Mouse (Mus musculus): Measurements from ENCODE around the gene Zc3h7b. TPM values are rescaled to one million over a fixed set of nuclear protein-coding genes. Genes with fewer than 3 reads are reported as not detected.
"Not testable (repeated sequence)": the region's sequence is repeated elsewhere in the genome, so short reads cannot be mapped to it uniquely, and the experiment has no call there.

Zc3h7b gene
- polyA plus RNA-seq, 1 experiment from 2014 or later: 42.0 TPM

DNA sequence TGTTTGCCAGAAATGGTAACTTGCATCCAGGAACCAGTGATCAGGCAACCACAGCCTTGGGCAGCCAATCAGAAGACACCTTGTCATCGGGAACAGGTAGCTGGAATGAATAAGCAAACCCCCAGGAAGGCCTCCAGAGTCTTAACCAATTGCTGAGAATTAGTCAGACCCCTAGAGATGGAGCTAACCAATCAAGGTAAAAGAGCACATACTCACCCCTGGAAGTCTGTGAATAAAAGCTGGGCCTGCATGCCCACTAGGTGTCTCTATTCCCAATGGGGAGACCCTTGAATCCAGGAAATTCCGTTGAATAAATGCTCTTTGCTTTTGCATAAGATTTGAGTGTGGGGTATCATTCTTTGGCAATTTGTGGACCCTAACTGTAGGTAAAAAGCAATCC is 4.9 kb upstream of the Zc3h7b start:
- no peak overlapping the region for H3K27ac ChIP-seq
- H3K9me3 ChIP-seq: no peaks in the 10 kb centered on the region
- H3K4me1 ChIP-seq (replicated peaks): peaks cover 7% of the 10 kb centered on the region
- no peak overlapping the region for H3K9ac ChIP-seq (replicated peaks)
- no peak for ATAC-seq (ENCODE audit: insufficient number of reproducible peaks, insufficient read depth, low FRiP score, low TSS enrichment, low read depth)
- H3K4me3 ChIP-seq (replicated peaks): no peak overlapping the region
- no peak overlapping the region for H3K4me2 ChIP-seq
- no peaks in the 10 kb centered on the region for H3K36me3 ChIP-seq
- WGBS: 17% methylated on average over 2 of the region's 2 CpGs
- H3K27me3 ChIP-seq: no peaks in the 10 kb centered on the region

GRCm38 (mm10) chr15:81742368-81742767 is 2.5 kb upstream of the Zc3h7b start:
- ATAC-seq (ENCODE audit: insufficient number of reproducible peaks, insufficient read depth, low FRiP score, low TSS enrichment, low read depth); H3K36me3 ChIP-seq; H3K4me3 ChIP-seq (replicated peaks); H3K9me3 ChIP-seq; H3K27ac ChIP-seq; H3K27me3 ChIP-seq; H3K4me2 ChIP-seq; H3K9ac ChIP-seq (replicated peaks): not testable (repeated sequence)
- H3K4me1 ChIP-seq (replicated peaks): peaks cover 16% of the 10 kb centered on the region
- 40% methylated on average over 2 of the region's 2 CpGs for WGBS

GRCm38 (mm10) chr15:81745601-81746114 is 801 bp downstream of the Zc3h7b start:
- peak overlapping the region; percentile 94 for H3K27ac ChIP-seq
- peaks cover 16% of the 10 kb centered on the region for H3K4me1 ChIP-seq (replicated peaks)
- ATAC-seq (ENCODE audit: insufficient number of reproducible peaks, insufficient read depth, low FRiP score, low TSS enrichment, low read depth): peak; percentile 64; the same call in 1 of the 2 replicates
- peak overlapping the region; percentile 85 for H3K4me2 ChIP-seq
- H3K36me3 ChIP-seq: no peaks in the 10 kb centered on the region
- peak overlapping the region; percentile 96 for H3K9ac ChIP-seq (replicated peaks)
- WGBS: under 1% methylated on average over 33 of the region's 33 CpGs
- H3K27me3 ChIP-seq: no peaks in the 10 kb centered on the region
- no peaks in the 10 kb centered on the region for H3K9me3 ChIP-seq
- H3K4me3 ChIP-seq (replicated peaks): peak overlapping the region; percentile 94

DNA sequence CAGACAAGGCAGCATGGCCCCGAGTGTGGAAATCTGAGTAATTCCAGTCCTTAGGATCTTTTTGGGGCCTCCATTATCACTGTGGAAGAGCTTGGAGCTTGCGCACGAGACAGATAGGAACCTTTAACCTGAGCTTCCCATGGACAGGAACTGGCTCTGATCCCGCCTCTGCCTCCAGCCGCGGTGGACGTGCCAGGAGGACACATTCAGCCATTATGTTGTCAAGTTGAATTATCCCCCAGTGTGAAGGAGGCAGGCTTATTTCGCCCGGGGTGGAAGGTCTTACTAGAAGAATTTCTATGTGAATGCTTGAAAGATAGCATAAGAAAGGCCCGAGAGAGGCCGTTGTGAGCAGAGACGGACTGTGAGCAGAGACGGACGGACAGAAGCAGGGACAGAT is 4.9 kb downstream of the Zc3h7b start:
- Histone ChIP-seq H3K4me3 (replicated peaks) (no peak overlapping the region), H3K9ac (replicated peaks) (no peak overlapping the region), H3K36me3 (peaks cover 15% of the 10 kb centered on the region), H3K27me3 (no peaks in the 10 kb centered on the region), H3K4me2 (no peak overlapping the region), H3K9me3 (no peaks in the 10 kb centered on the region), H3K4me1 (replicated peaks) (peaks cover 10% of the 10 kb centered on the region), H3K27ac (no peak overlapping the region)
- WGBS: 68% methylated on average over 14 of the region's 14 CpGs
- no peak for ATAC-seq (ENCODE audit: insufficient number of reproducible peaks, insufficient read depth, low FRiP score, low TSS enrichment, low read depth)

- Histone ChIP-seq H3K4me1 (replicated peaks) (no peaks in the 10 kb centered on the region), H3K9me3 (no peaks in the 10 kb centered on the region), H3K4me2 (no peak overlapping the region), H3K4me3 (replicated peaks) (no peak overlapping the region), H3K27ac (no peak overlapping the region), H3K27me3 (no peaks in the 10 kb centered on the region), H3K36me3 (peaks cover 32% of the 10 kb centered on the region), H3K9ac (replicated peaks) (no peak overlapping the region)
- 95% methylated on average over 9 of the region's 9 CpGs for WGBS
- ATAC-seq (ENCODE audit: insufficient number of reproducible peaks, insufficient read depth, low FRiP score, low TSS enrichment, low read depth): no peak
Observed at GRCm38 (mm10) chr15:81753669-81754068, 8.8 kb downstream of the Zc3h7b start.

DNA sequence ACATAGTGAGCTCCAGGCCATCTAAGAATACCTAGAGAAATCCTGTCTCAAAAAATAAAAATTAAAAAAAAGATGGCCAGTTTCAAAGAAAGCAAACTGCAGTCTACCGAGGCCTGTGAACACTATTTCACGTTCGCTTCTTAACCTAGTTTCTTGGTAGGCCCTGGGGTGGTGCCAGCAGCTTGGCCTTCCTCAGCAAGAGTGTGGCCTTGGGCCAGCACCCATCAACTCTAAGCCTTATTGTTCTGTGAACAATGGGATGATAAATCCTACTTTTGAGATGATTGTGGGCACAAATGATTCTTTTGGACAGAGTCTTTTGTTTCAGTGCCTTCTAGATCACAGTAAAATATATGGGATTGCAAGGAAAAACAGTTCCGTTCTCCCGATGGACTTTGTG is 13.8 kb downstream of the Zc3h7b start:
- no peak for ATAC-seq (ENCODE audit: insufficient number of reproducible peaks, insufficient read depth, low FRiP score, low TSS enrichment, low read depth)
- no peak overlapping the region for H3K9ac ChIP-seq (replicated peaks)
- no peaks in the 10 kb centered on the region for H3K9me3 ChIP-seq
- WGBS: 96% methylated on average over 5 of the region's 5 CpGs
- no peaks in the 10 kb centered on the region; the same call in 1 of the 2 replicates for H3K4me1 ChIP-seq (replicated peaks)
- peaks cover 42% of the 10 kb centered on the region for H3K36me3 ChIP-seq
- H3K4me2 ChIP-seq: no peak overlapping the region
- no peaks in the 10 kb centered on the region for H3K27me3 ChIP-seq
- no peak overlapping the region for H3K4me3 ChIP-seq (replicated peaks)
- H3K27ac ChIP-seq: no peak overlapping the region

GRCm38 (mm10) chr15:81759542-81759941 is 14.7 kb downstream of the Zc3h7b start:
- H3K36me3 ChIP-seq: peaks cover 38% of the 10 kb centered on the region
- 98% methylated on average over 3 of the region's 3 CpGs for WGBS
- H3K4me2 ChIP-seq: no peak overlapping the region
- ATAC-seq (ENCODE audit: insufficient number of reproducible peaks, insufficient read depth, low FRiP score, low TSS enrichment, low read depth): no peak
- no peak overlapping the region for H3K9ac ChIP-seq (replicated peaks)
- no peaks in the 10 kb centered on the region for H3K27me3 ChIP-seq
- H3K9me3 ChIP-seq: no peaks in the 10 kb centered on the region
- H3K4me3 ChIP-seq (replicated peaks): no peak overlapping the region
- no peak overlapping the region for H3K27ac ChIP-seq
- no peaks in the 10 kb centered on the region; the same call in 1 of the 2 replicates for H3K4me1 ChIP-seq (replicated peaks)

DNA sequence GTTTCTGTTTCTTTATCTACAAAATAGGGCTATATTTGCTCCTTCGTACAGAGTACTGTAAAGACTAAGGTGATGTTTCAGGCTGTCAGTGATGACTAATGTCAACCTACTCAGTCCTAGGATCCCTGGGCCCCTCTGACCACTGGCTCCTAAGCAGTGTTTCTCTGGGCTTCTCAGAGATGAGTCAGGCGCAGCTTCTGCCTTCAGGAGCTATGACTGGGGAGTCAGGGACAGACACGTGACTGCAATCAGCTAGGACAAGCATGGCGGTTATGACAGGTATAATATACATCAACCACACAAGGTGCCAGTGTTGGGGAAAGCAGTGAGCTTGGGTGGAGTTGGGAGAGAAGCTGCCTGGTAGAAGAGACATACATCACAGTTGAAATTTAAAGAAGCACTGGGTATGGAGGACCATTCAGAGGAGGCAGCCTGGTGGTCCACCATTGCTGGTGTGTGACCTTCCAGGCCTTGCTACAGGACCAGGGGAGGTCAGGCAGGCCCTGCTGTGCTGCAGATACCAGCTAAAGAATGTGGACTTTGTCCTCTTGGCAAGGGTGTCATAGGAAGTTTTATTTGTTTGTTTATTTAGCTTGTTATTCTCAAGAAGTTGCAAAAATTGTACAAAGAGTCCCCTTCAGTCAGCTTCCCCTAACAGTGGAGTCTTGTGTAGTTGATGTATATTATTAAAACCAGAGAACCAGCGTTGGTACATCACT is 15.7 kb downstream of the Zc3h7b start:
- H3K9ac ChIP-seq (replicated peaks): no peak overlapping the region
- no peaks in the 10 kb centered on the region for H3K27me3 ChIP-seq
- H3K4me2 ChIP-seq: no peak overlapping the region
- H3K4me3 ChIP-seq (replicated peaks): no peak overlapping the region
- WGBS: 88% methylated on average over 5 of the region's 5 CpGs
- H3K9me3 ChIP-seq: no peaks in the 10 kb centered on the region
- no peaks in the 10 kb centered on the region; the same call in 1 of the 2 replicates for H3K4me1 ChIP-seq (replicated peaks)
- 0 out of 2 replicates have a peak overlapping the region, but pooled peaks have one; percentile 8 for H3K27ac ChIP-seq
- peaks cover 30% of the 10 kb centered on the region for H3K36me3 ChIP-seq
- ATAC-seq (ENCODE audit: insufficient number of reproducible peaks, insufficient read depth, low FRiP score, low TSS enrichment, low read depth): no peak

DNA sequence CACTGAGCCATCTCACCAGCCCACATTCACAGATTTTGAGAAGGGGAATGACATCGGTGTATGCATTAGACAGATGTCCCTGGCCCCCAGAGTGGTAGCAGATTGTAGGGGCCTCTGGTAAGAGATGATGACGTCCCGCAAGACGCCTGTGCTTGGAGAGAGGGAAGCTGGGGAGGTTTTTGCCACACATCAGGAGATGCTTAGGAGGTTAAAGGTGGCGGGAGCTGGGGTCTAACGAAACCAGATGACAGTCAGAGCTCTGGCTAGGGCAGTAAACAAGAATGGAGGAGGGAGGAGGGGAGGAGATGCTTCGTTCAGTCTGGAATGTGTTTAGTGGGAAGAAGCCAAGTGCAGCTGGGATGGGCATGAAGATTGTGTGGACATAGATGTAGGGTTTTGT is 16.5 kb downstream of the Zc3h7b start:
- no peaks in the 10 kb centered on the region for H3K27me3 ChIP-seq
- ATAC-seq (ENCODE audit: insufficient number of reproducible peaks, insufficient read depth, low FRiP score, low TSS enrichment, low read depth): no peak
- H3K4me3 ChIP-seq (replicated peaks): no peak overlapping the region
- no peak overlapping the region for H3K9ac ChIP-seq (replicated peaks)
- no peak overlapping the region for H3K27ac ChIP-seq
- no peaks in the 10 kb centered on the region; the same call in 1 of the 2 replicates for H3K4me1 ChIP-seq (replicated peaks)
- H3K4me2 ChIP-seq: no peak overlapping the region
- peaks cover 25% of the 10 kb centered on the region for H3K36me3 ChIP-seq
- H3K9me3 ChIP-seq: no peaks in the 10 kb centered on the region
- 33% methylated on average over 7 of the region's 7 CpGs for WGBS

- Histone ChIP-seq H3K36me3 (peaks cover 24% of the 10 kb centered on the region), H3K27ac (no peak overlapping the region), H3K4me2 (no peak overlapping the region), H3K9me3 (no peaks in the 10 kb centered on the region), H3K4me1 (replicated peaks) (no peaks in the 10 kb centered on the region; the same call in 1 of the 2 replicates), H3K4me3 (replicated peaks) (no peak overlapping the region), H3K27me3 (no peaks in the 10 kb centered on the region), H3K9ac (replicated peaks) (no peak overlapping the region)
- ATAC-seq (ENCODE audit: insufficient number of reproducible peaks, insufficient read depth, low FRiP score, low TSS enrichment, low read depth): no peak
- 85% methylated on average over 3 of the region's 3 CpGs for WGBS
Observed at GRCm38 (mm10) chr15:81761959-81762358, 17.1 kb downstream of the Zc3h7b start.

DNA sequence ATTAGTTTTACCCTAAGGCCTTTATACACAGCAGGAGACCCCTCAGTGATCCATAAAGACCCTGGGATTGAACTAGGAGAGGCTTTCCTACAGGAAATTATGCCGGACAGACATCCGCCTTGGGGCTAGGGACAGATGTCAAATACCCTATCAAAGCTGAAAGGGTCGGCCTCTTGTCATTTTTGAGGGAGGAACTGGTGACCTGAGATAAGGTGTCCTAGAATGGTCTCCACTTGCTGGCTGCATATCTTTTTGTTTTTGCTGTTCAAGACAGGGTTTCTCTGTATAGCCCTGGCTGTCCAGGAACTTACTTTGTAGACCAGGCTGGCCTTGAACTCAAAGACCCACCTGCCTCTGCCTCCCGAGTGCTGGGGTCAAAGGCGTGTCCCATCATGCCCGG is 19.7 kb downstream of the Zc3h7b start:
- peaks cover 43% of the 10 kb centered on the region for H3K36me3 ChIP-seq
- H3K27ac ChIP-seq: no peak overlapping the region
- 77% methylated on average over 6 of the region's 6 CpGs for WGBS
- no peak overlapping the region for H3K9ac ChIP-seq (replicated peaks)
- no peaks in the 10 kb centered on the region; the same call in 1 of the 2 replicates for H3K4me1 ChIP-seq (replicated peaks)
- H3K9me3 ChIP-seq: no peaks in the 10 kb centered on the region
- no peak overlapping the region for H3K4me3 ChIP-seq (replicated peaks)
- ATAC-seq (ENCODE audit: insufficient number of reproducible peaks, insufficient read depth, low FRiP score, low TSS enrichment, low read depth): no peak
- H3K27me3 ChIP-seq: no peaks in the 10 kb centered on the region
- H3K4me2 ChIP-seq: no peak overlapping the region

GRCm38 (mm10) chr15:81765651-81766050 is 20.8 kb downstream of the Zc3h7b start:
- no peak overlapping the region for H3K9ac ChIP-seq (replicated peaks)
- WGBS: 75% methylated on average over 9 of the region's 9 CpGs
- no peaks in the 10 kb centered on the region for H3K9me3 ChIP-seq
- no peak for ATAC-seq (ENCODE audit: insufficient number of reproducible peaks, insufficient read depth, low FRiP score, low TSS enrichment, low read depth)
- H3K36me3 ChIP-seq: peaks cover 47% of the 10 kb centered on the region
- no peak overlapping the region for H3K4me2 ChIP-seq
- no peak overlapping the region for H3K27ac ChIP-seq
- no peaks in the 10 kb centered on the region for H3K27me3 ChIP-seq
- no peaks in the 10 kb centered on the region for H3K4me1 ChIP-seq (replicated peaks)
- no peak overlapping the region for H3K4me3 ChIP-seq (replicated peaks)

Data from limb, embryonic 12.5 days (tissue).